Mouse (Mus musculus): ENCODE results near the gene Yif1a.

Gene Yif1a

GRCm38 (mm10) chr19:5117494-5118383 is 29.4 kb downstream of the Yif1a start:
- in situ Hi-C loops (cut with MboI, MseI): no loop called here

- in situ Hi-C loops (cut with MboI, MseI): no loop called here
Observed at GRCm38 (mm10) chr19:5118384-5118698, 30.0 kb downstream of the Yif1a start, which contains the start of gene Klc2. Gene Klc2, minus strand, starts transcription at chr19:5118560.

- in situ Hi-C loops (cut with MboI, MseI): no loop called here
Observed at GRCm38 (mm10) chr19:5122492-5122891, 34.2 kb downstream of the Yif1a start.

DNA sequence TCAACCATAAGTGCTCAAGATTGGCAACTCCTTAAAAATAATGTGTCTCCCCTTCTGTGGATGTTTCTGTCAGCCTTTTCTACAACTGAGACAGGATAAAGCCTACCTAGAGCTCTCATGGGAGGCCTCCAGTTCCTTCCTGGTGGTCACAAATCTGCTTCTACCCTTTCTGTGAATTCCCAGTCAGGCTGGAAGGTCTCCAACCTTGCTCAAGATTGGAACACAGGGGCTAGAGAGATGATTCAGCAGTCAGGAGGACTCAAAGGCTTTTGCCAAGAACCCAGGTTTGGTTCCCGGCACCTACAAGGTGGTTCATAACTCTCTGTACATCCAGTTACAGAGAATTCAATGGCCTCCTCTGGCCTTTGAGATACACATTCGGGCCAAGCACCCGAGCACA is 34.9 kb downstream of the Yif1a start:
- in situ Hi-C loops (cut with MboI, MseI): no loop called here

DNA sequence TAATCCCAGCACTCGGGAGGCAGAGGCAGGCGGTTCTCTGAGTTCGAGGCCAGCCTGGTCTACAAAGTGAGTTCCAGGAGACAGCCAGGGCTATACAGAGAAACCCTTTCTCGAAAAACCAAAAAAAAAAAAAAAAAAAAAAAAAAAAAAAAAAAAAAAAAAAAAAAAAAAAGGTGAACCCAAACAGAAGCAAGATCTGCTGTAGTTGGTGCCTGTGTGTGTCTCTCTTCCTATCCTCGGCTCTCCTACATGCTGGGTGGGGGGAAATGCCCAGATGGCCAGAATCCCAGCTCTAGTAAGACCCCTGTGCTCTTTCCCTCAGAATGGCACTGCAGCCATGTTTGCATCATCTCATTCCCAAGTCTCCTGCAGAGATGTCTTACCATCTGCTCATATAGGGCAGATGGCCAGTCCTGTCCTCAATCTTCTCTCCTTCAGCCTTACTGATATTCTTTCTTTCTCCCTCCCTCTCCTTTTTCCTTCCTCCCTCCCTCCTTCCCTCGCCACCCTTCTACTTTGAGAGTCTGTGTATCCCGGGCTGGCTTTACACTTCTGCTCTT is 35.8 kb downstream of the Yif1a start:
- in situ Hi-C loops (cut with MboI, MseI): no loop called here

DNA sequence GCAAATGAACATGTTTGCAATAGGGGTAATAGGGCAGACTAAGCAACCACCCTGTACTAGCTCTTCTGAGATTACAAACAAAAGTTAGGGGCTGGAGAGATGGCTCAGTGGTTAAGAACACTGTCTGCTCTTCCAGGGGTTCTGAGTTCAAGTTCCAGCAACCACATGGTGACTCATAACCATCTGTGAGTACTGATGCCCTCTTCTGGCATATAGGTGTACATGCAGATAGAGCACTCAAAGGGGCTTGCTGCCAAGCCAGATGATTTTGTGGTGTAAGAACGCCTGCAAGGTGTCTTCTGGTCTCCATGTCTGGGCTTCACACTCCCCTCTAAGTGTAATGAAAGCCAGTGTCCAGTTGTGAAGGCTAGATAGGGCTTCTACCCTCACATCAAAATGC is 41.4 kb downstream of the Yif1a start:
- in situ Hi-C loops (cut with MboI, MseI): no loop called here

GRCm38 (mm10) chr19:5131237-5131636 is 42.9 kb downstream of the Yif1a start:
- in situ Hi-C loops (cut with MboI, MseI): no loop called here

DNA sequence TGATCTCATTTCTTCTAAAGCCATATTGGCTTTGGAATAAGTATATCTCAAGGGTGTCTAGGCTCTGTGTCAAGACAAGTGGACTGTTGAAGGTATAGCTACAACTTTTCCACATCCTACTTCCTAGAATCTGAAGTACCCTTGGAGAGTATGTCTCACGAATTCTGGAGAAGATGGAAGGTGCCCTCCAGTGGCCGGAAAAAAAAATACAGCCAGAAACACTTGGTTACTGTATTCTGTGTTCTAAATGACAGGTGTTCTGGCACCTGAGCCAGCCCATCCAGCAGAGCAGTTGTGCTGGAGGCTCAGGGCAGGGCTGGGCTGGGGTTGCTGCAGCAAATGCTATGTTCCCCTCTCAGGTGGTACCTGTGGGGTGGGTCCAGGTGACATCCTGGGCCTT is 51.3 kb downstream of the Yif1a start:
- in situ Hi-C loops (cut with MboI, MseI): no loop called here
